Mouse (Mus musculus): ENCODE measurements around the gene Cct5. TPM values are rescaled to one million over a fixed set of nuclear protein-coding genes. Genes with fewer than 3 reads are reported as not detected.

Gene Cct5
- total and polyA plus RNA-seq, 3 experiments: 396 to 1,184 (median 798) TPM

DNA sequence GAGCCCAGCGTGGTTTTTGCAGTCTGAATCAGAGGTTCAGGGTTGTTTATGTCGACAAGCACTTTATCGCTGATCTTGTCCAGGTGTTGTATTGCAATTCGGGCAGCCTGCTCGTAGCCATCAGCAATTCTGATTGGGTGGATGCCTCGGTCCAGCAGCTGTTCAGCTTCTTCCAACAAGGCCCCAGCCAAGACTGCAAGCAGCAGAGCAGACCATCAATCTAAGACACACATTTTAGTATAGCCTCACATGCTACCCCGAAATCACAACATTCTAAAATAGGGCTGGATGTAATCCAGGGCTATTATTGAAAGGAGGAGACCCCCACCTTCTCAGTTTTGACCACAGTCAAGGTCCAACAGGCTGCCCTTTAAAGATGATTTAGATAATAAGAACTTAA is 6.0 kb downstream of the Cct5 start:
- Histone ChIP-seq H3K36me3 (ENCODE audit: control insufficient read depth in 1 of 2, insufficient read depth in 2 of 2, low read length in 2 of 2) (peaks cover 26 to 66% of the 10 kb centered on the region in 2 experiments), H3K79me2 (ENCODE audit: control insufficient read depth, insufficient read depth, low read length, poor library complexity) (peaks cover 38% of the 10 kb centered on the region)
- DNase-seq (ENCODE audit: low read depth, low spot score): no peak

DNA sequence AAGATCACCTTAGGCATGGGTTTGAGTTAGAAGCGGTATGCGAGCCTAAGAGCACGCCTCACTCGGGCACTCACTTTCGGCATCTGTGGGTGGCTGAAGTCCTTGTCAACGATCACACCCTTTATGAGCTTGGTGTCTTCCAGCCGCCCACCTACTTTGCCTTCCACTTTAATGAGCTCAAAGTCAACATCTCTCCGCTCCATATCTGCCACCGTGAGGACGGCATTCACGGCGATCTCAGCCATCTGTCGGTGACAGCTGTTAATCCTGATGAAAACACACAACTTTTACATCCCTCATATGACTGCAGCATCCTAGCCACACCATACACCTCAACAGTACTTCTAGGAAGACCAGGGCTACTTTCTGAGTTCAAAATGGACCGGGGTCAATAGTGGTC is 7.3 kb downstream of the Cct5 start:
- H3K4me3 ChIP-seq (ENCODE audit: control insufficient read depth in 1 of 2, insufficient read depth in 1 of 2, low read depth in 2 of 2, low read length in 2 of 2): no peak overlapping the region
- H3K4me1 ChIP-seq (ENCODE audit: control insufficient read depth in 1 of 2, insufficient read depth in 2 of 2, low read length in 2 of 2): peaks cover 3 to 8% of the 10 kb centered on the region in 2 experiments
- H3K27me3 ChIP-seq (ENCODE audit: control insufficient read depth in 1 of 2, insufficient read depth in 2 of 2, low read length in 2 of 2): no peaks in the 10 kb centered on the region
- TF ChIP-seq RAD21 (IDR thresholded peaks at IDR 0.05; ENCODE audit: low read depth, low read length) (no peak), MAZ (IDR thresholded peaks at IDR 0.05; ENCODE audit: low read depth, low read length) (no peak), ETS1 (IDR thresholded peaks at IDR 0.05; ENCODE audit: low read depth, low read length) (no peak), UBTF (IDR thresholded peaks at IDR 0.05; ENCODE audit: borderline replicate concordance, insufficient read depth, low read depth, low read length) (no peak), POLR2A (IDR thresholded peaks at IDR 0.05; ENCODE audit: control insufficient read depth in 1 of 2, insufficient read depth in 1 of 2, low read depth in 1 of 2, low read length in 2 of 2, poor library complexity in 1 of 2) (no peak), KAT2A (conservative IDR thresholded peaks at IDR 0.05; ENCODE audit: low read depth, low read length) (no peak), JUND (IDR thresholded peaks at IDR 0.05; ENCODE audit: low read depth, low read length) (no peak), MXI1 (IDR thresholded peaks at IDR 0.05; ENCODE audit: low read depth, low read length) (no peak), USF1 (IDR thresholded peaks at IDR 0.05; ENCODE audit: low read depth, low read length) (no peak), ZMIZ1 (IDR thresholded peaks at IDR 0.05; ENCODE audit: low read depth, low read length) (no peak), NELFE (IDR thresholded peaks at IDR 0.05; ENCODE audit: low read depth, low read length) (no peak), TAL1 (IDR thresholded peaks at IDR 0.05; ENCODE audit: low read length) (no peak), GABPA (IDR thresholded peaks at IDR 0.05; ENCODE audit: low read depth, low read length) (no peak), MAX (IDR thresholded peaks at IDR 0.05; ENCODE audit: low read length) (no peak), CTCF (IDR thresholded peaks at IDR 0.05 in 2 of 3, conservative IDR thresholded peaks at IDR 0.05 in 1 of 3; ENCODE audit: control insufficient read depth in 1 of 3, insufficient read depth in 1 of 3, low read depth in 2 of 3, low read length in 3 of 3, poor library complexity in 1 of 3, severe bottlenecking in 1 of 3) (no peak), ZNF384 (IDR thresholded peaks at IDR 0.05; ENCODE audit: low read depth, low read length) (no peak), TCF12 (IDR thresholded peaks at IDR 0.05; ENCODE audit: low read depth, low read length) (no peak), TBP (IDR thresholded peaks at IDR 0.05; ENCODE audit: low read depth, low read length) (no peak)
- H3K36me3 ChIP-seq (ENCODE audit: control insufficient read depth in 1 of 2, insufficient read depth in 2 of 2, low read length in 2 of 2): peaks cover 18 to 63% of the 10 kb centered on the region in 2 experiments
- H3K79me2 ChIP-seq (ENCODE audit: control insufficient read depth, insufficient read depth, low read length, poor library complexity): peaks cover 24% of the 10 kb centered on the region
- no peak overlapping the region for H3K27ac ChIP-seq (ENCODE audit: control insufficient read depth, low read depth, low read length)
- H3K9me3 ChIP-seq (replicated peaks; ENCODE audit: insufficient read depth, low read length): no peaks in the 10 kb centered on the region
- H3K9ac ChIP-seq (ENCODE audit: control insufficient read depth, low read depth, low read length, poor library complexity, severe bottlenecking): no peak overlapping the region
- DNase-seq (ENCODE audit: low read depth, low spot score): no peak

More for the DNA sequence above, 6.0 kb downstream of the Cct5 start:
- no peak overlapping the region for H3K27ac ChIP-seq (ENCODE audit: control insufficient read depth, low read depth, low read length)
- no peaks in the 10 kb centered on the region for H3K27me3 ChIP-seq (ENCODE audit: control insufficient read depth in 1 of 2, insufficient read depth in 2 of 2, low read length in 2 of 2)
- TF ChIP-seq MAX (IDR thresholded peaks at IDR 0.05; ENCODE audit: low read length) (no peak), JUND (IDR thresholded peaks at IDR 0.05; ENCODE audit: low read depth, low read length) (no peak), GABPA (IDR thresholded peaks at IDR 0.05; ENCODE audit: low read depth, low read length) (no peak), SMC3 (IDR thresholded peaks at IDR 0.05; ENCODE audit: low read depth, low read length) (no peak), TAL1 (IDR thresholded peaks at IDR 0.05; ENCODE audit: low read length) (no peak), MEF2A (IDR thresholded peaks at IDR 0.05; ENCODE audit: extremely low read depth, insufficient replicate concordance, low read depth, low read length, poor library complexity, severe bottlenecking) (no peak), USF2 (IDR thresholded peaks at IDR 0.05; ENCODE audit: borderline replicate concordance in 1 of 2, insufficient read depth in 1 of 2, low read depth in 1 of 2, low read length in 2 of 2) (no peak), POLR2AphosphoS2 (IDR thresholded peaks at IDR 0.05; ENCODE audit: low read length) (no peak), KAT2A (conservative IDR thresholded peaks at IDR 0.05; ENCODE audit: low read depth, low read length) (no peak)
- peaks cover 8 to 16% of the 10 kb centered on the region in 2 experiments for H3K4me1 ChIP-seq (ENCODE audit: control insufficient read depth in 1 of 2, insufficient read depth in 2 of 2, low read length in 2 of 2)
- H3K9ac ChIP-seq (ENCODE audit: control insufficient read depth, low read depth, low read length, poor library complexity, severe bottlenecking): no peak overlapping the region
- no peaks in the 10 kb centered on the region for H3K9me3 ChIP-seq (replicated peaks; ENCODE audit: insufficient read depth, low read length)
- H3K4me3 ChIP-seq (ENCODE audit: control insufficient read depth in 1 of 2, insufficient read depth in 1 of 2, low read depth in 2 of 2, low read length in 2 of 2): no peak overlapping the region

All from MEL (cell line).